Mouse (Mus musculus) layer of hippocampus, adult 2 months (tissue): ENCODE data around the gene Krt88. TPM values are rescaled to one million over a fixed set of nuclear protein-coding genes. Genes with fewer than 3 reads are reported as not detected.

Experiments used
- DNase-seq, 2 experiments: peaks; one replicate each; pipeline ENCODE4 v3.0.0; 2022; ENCODE audit warnings: low spot score in 2 of 2
- H3K27ac ChIP-seq: fragments of 200-600 bp; 2 replicates; pipeline ENCODE4 v1.8.1; 2022
- H3K4me3 ChIP-seq: fragments of 200-600 bp; 2 replicates; pipeline ENCODE4 v1.8.1; 2022; ENCODE audit warnings: mild to moderate bottlenecking
- CTCF ChIP-seq: fragments of 200-600 bp; conservative IDR thresholded peaks from 2 replicates; pipeline ENCODE4 v1.8.1; 2022; ENCODE audit warnings: antibody characterized with exemption, mild to moderate bottlenecking, moderate library complexity
- total RNA-seq, 2 experiments: library from RNA; stranded (reverse); gene quantifications; 2 replicates each; pipeline ENCODE4 v1.2.3; 2021

Gene Krt88
- total RNA-seq, 2 experiments from 2014 or later = not detected

- Histone ChIP-seq H3K27ac (no peak overlapping the region), H3K4me3 (no peak overlapping the region)
- DNase-seq = peak; percentile 69 to 82
- TF ChIP-seq CTCF = peak; percentile 89
These were observed 5.7 kb downstream of the Krt88 start for GRCm38 (mm10) chr15:101453093-101453736.

DNA sequence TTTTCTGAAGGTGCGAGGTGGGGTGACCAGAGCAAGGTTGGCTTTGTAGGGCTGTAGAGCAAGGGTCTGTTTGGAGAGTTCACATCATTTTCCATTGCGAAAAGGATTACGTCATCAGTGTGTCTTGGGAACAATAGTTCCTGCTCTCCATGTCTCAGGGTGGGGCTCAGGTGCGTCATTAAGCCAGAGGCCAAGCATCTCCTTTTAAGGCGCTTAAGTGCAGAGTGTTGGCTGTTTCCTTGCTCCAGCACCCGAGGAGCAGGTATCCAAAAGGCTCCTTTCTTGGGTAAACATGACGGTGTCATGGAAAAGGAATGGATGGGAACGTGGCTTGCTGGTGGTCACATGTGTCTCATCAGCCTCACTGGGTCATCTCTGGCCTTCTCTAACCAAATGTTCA is 7.2 kb downstream of the Krt88 start:
- no peak overlapping the region for H3K27ac ChIP-seq
- no peak overlapping the region for H3K4me3 ChIP-seq
- TF ChIP-seq CTCF = no peak
- no peak for DNase-seq

DNA sequence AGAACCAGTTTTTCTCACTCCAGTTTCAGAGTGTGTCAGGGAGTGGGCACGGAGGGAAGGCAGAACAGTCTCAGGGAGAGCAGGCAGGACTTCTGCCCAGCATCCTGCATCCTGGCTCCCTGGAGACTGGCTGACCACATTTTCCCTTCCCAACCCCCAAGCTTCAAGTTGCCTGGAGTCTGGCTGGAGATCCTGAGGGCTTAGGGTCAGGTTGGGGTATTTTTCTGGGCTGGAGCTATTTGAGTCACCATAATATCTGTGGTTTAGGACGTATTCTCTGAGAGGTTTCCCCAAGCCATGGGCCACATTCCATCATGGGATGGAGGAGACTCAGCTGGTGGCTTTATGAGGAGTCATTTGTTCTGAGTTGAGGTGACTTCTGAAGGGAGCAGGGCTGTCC is 7.7 kb downstream of the Krt88 start:
- H3K27ac ChIP-seq = no peak overlapping the region
- no peak for TF ChIP-seq CTCF
- H3K4me3 ChIP-seq = no peak overlapping the region
- no peak for DNase-seq

DNA sequence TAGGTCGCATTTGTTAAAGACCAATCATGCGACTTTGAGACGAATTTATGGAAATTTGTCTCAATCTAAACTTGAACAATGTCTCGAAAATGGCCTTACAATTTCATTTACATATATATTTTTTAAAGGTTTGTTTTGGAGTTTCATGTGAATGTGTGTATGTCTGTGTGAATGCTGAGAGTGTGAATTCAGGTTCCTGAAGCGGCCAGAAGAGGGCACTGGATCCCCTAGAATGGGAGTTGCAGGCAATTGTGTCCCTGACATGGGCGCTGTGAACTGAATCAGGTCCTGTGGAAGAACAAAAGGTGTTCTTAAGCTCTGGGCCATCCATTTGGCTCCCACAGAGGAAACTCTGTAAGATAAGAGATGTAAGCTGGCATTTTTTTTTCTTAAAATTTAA is 8.3 kb downstream of the Krt88 start:
- peak; percentile 28; the same call in 1 of the 2 replicates for TF ChIP-seq CTCF
- DNase-seq = no peak
- H3K4me3 ChIP-seq = no peak overlapping the region
- no peak overlapping the region for H3K27ac ChIP-seq

GRCm38 (mm10) chr15:101458361-101458930 is 10.9 kb downstream of the Krt88 start:
- DNase-seq = no peak
- Histone ChIP-seq H3K4me3 (no peak overlapping the region), H3K27ac (no peak overlapping the region)
- no peak for TF ChIP-seq CTCF

DNA sequence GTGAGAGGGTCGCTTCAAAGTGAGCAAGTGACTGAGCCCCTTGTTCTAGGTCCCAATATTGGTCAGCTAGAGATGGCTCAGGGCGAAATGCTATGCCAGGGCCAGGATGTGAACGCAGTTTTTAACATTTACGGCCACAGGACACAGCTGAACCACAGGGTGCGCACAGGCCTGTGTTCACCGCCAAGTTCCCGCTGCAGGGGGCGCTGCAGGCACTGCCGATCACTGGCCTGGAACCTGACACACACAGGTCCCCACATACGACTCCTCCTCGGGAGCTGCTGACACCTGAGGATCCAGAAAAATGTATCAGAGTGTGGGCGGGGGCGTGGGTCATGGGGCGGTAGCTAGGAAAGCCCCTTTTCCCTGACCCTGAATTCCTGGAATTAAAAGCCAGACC is 11.7 kb downstream of the Krt88 start:
- DNase-seq = no peak
- H3K4me3 ChIP-seq = no peak overlapping the region
- H3K27ac ChIP-seq = no peak overlapping the region
- TF ChIP-seq CTCF = peak; percentile 47

- H3K27ac ChIP-seq = no peak within 1 kb of the TSS
- TF ChIP-seq CTCF = no peak
- no peak for DNase-seq
- no peak within 1 kb of the TSS for H3K4me3 ChIP-seq
These were observed 16.1 kb downstream of the Krt88 start, which contains the start of gene Krt81 for GRCm38 (mm10) chr15:101463651-101464050. TSS of gene Krt81 (minus strand) at chr15:101463751.

DNA sequence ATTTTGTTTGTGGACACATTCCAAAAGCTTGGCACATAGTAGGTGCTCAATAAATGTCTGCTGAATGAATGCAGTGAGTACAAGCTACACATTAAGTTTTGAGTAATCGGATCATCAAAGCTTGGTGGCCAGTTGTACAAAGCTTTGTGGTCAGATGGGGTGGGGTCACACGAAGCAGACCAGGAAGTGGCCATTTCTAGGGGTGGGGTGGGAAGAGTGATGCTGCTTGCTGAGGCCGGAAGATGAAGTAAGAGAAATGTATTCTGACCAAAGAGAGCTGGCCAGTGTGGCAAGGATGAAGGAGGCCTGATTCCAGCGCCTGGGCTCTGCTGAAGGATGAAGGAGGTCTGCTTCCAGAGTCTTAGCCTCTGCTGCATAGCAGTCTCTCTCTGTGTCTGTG is 21.5 kb downstream of the Krt88 start:
- Histone ChIP-seq H3K4me3 (no peak overlapping the region), H3K27ac (no peak overlapping the region)
- no peak for TF ChIP-seq CTCF
- DNase-seq = no peak

- no peak for TF ChIP-seq CTCF
- no peak within 1 kb of the TSS for H3K4me3 ChIP-seq
- H3K27ac ChIP-seq = no peak within 1 kb of the TSS
- no peak for DNase-seq
These were observed 25.5 kb downstream of the Krt88 start, which contains the start of gene Krt86 for GRCm38 (mm10) chr15:101472952-101473528. TSS of gene Krt86 (plus strand) at chr15:101473478.

DNA sequence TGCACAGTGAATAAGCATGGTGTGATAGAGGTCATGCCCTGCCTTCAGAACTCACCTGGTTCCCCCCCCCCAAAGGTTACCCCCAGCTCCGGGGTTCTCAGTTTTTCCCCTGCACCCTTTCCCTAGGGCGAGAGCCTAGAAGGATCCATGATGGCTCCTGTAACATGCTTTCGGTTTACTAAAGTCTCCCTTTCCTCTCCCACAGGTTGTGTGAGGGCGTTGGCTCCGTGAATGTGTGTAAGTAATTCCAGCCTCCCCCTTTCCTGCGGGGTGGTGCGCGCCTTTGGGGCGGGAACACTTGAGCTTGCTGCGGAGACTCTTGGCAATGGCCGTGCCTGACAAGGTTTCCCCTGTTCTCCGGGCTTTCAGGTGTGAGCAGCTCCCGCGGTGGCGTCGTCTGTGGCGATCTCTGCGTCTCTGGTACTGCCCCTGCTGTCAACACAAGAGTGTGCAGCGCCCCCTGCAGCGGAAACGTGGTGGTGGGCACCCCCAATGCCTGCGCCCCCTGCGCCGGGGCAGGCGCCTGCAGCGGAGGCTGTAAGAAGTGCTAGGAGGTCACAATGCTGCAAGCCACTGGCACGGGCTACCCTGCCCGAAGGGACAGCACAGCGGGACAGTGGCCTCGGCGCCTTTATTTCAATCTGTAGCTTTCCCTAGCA is 31.6 kb downstream of the Krt88 start:
- H3K27ac ChIP-seq = no peak overlapping the region
- TF ChIP-seq CTCF = peak; percentile 79
- DNase-seq = peak; percentile 9 to 56
- peak overlapping the region; percentile 32 for H3K4me3 ChIP-seq

- no peak for DNase-seq
- TF ChIP-seq CTCF = no peak
- Histone ChIP-seq H3K27ac (no peak overlapping the region), H3K4me3 (peak overlapping the region; percentile 32)
These were observed 32.1 kb downstream of the Krt88 start for GRCm38 (mm10) chr15:101479666-101480060.

- Histone ChIP-seq H3K4me3 (no peak overlapping the region), H3K27ac (no peak overlapping the region)
- no peak for TF ChIP-seq CTCF
- DNase-seq = no peak
These were observed 34.5 kb downstream of the Krt88 start for GRCm38 (mm10) chr15:101482056-101482455.

GRCm38 (mm10) chr15:101483646-101484045 is 36.1 kb downstream of the Krt88 start:
- Histone ChIP-seq H3K4me3 (no peak overlapping the region), H3K27ac (no peak overlapping the region)
- TF ChIP-seq CTCF = no peak
- no peak for DNase-seq
